Mouse (Mus musculus) liver, adult 2 months (tissue): ENCODE measurements around the gene Miox.
A peak's percentile ranks its signal among the peaks of the same experiment; 100 is the strongest.

Experiments
- CTCF ChIP-seq: fragments of 200-500 bp; IDR thresholded peaks from 2 replicates; pipeline ENCODE4 v1.5.1; 2011; ENCODE audit warnings: low read depth, low read length, control low read depth
- POLR2A ChIP-seq: fragments of 200-500 bp; IDR thresholded peaks from 2 replicates; pipeline ENCODE4 v1.6.1; 2011; ENCODE audit warnings: low read length, control low read depth; ENCODE audit not compliant: insufficient read depth; ENCODE audit errors: extremely low read depth

DNA sequence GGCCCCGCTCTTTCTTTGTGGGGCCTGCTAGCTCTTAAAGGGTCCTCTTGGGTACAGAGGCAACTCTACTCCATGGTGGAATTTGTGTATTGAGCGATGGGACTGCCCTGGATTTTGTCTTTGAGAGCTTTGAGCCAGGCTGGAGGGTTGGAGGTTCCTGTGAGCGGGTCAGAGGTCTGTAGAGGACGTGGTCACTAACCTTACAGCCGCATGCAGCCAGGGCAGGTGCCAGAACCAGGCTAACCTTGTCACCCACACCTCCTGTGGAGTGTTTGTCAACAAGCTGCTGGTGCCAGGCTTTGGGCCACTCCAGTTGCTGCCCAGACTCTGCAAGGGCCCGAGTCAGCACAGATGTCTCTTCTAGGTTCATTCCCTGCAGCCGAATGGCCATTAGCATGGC is 41.8 kb downstream of the Miox start:
- TF ChIP-seq CTCF (no peak), POLR2A (peak; percentile 43; the same call in 1 of the 2 replicates)
